Mouse (Mus musculus): ENCODE data around the gene Lamtor5. TPM values are rescaled to one million over a fixed set of nuclear protein-coding genes. Genes with fewer than 3 reads are reported as not detected.

The Lamtor5 gene
- 202 and 225 TPM in 2 replicates for polyA plus RNA-seq (2016; fragmentation: Nextera tagmentation; extraction: Ambion mirVana)

- Histone ChIP-seq H3K36me3 (peaks cover 17% of the 10 kb centered on the region), H3K9me3 (no peaks in the 10 kb centered on the region), H3K4me3 (peak within 1 kb of the TSS; percentile 90), H3K27me3 (ENCODE audit: insufficient read depth, poor library complexity, severe bottlenecking) (no peaks in the 10 kb centered on the region), H3K27ac (peak within 1 kb of the TSS; percentile 84), H3K4me1 (replicated peaks) (peaks cover 15% of the 10 kb centered on the region)
- WGBS: 3% methylated on average over 43 of the region's 43 CpGs
- DNase-seq (ENCODE audit: low spot score): peak; percentile 92
These were observed at the start of gene Lamtor5 for GRCm38 (mm10) chr3:107278479-107279269. Gene Lamtor5 (plus strand): TSS chr3:107278858.

- H3K27me3 ChIP-seq (ENCODE audit: insufficient read depth, poor library complexity, severe bottlenecking): no peaks in the 10 kb centered on the region; the same call in 1 of the 2 replicates
- no peak overlapping the region for H3K27ac ChIP-seq
- no peak overlapping the region for H3K4me3 ChIP-seq
- peaks cover 7% of the 10 kb centered on the region; the same call in 1 of the 2 replicates for H3K4me1 ChIP-seq (replicated peaks)
- DNase-seq (ENCODE audit: low spot score): no peak
- 0 out of 2 replicates have a peak, but pooled peaks cover 4% of the 10 kb centered on the region for H3K9me3 ChIP-seq
- WGBS: 81% methylated on average over 5 of the region's 5 CpGs
- no peaks in the 10 kb centered on the region for H3K36me3 ChIP-seq
These were observed 49.4 kb upstream of the Lamtor5 start for GRCm38 (mm10) chr3:107229221-107229620.

GRCm38 (mm10) chr3:107229822-107230221 lies 48.8 kb upstream of the Lamtor5 start:
- Histone ChIP-seq H3K4me1 (replicated peaks) (peaks cover 7% of the 10 kb centered on the region; the same call in 1 of the 2 replicates), H3K27ac (no peak overlapping the region), H3K36me3 (no peaks in the 10 kb centered on the region), H3K4me3 (no peak overlapping the region), H3K27me3 (ENCODE audit: insufficient read depth, poor library complexity, severe bottlenecking) (no peaks in the 10 kb centered on the region; the same call in 1 of the 2 replicates), H3K9me3 (no peaks in the 10 kb centered on the region)
- 70% methylated on average over 5 of the region's 5 CpGs for WGBS
- no peak for DNase-seq (ENCODE audit: low spot score)

GRCm38 (mm10) chr3:107230527-107230926 lies 48.1 kb upstream of the Lamtor5 start, which contains the start of gene A630076J17Rik:
Gene A630076J17Rik (plus strand): TSS chr3:107230614.
- DNase-seq (ENCODE audit: low spot score): no peak
- Histone ChIP-seq H3K9me3 (no peaks in the 10 kb centered on the region), H3K4me1 (replicated peaks) (peaks cover 7% of the 10 kb centered on the region; the same call in 1 of the 2 replicates), H3K4me3 (no peak within 1 kb of the TSS), H3K36me3 (no peaks in the 10 kb centered on the region), H3K27me3 (ENCODE audit: insufficient read depth, poor library complexity, severe bottlenecking) (no peaks in the 10 kb centered on the region; the same call in 1 of the 2 replicates), H3K27ac (no peak within 1 kb of the TSS)
- 67% methylated on average over 1 of the region's 1 CpGs for WGBS

GRCm38 (mm10) chr3:107231202-107231601 lies 47.5 kb upstream of the Lamtor5 start:
- 67% methylated on average over 4 of the region's 4 CpGs for WGBS
- H3K27ac ChIP-seq: no peak overlapping the region
- DNase-seq (ENCODE audit: low spot score): no peak
- no peaks in the 10 kb centered on the region for H3K9me3 ChIP-seq
- H3K4me1 ChIP-seq (replicated peaks): peaks cover 7% of the 10 kb centered on the region; the same call in 1 of the 2 replicates
- no peaks in the 10 kb centered on the region; the same call in 1 of the 2 replicates for H3K27me3 ChIP-seq (ENCODE audit: insufficient read depth, poor library complexity, severe bottlenecking)
- H3K4me3 ChIP-seq: no peak overlapping the region
- H3K36me3 ChIP-seq: no peaks in the 10 kb centered on the region

- Histone ChIP-seq H3K4me1 (replicated peaks) (peaks cover 13% of the 10 kb centered on the region), H3K4me3 (no peak overlapping the region), H3K36me3 (no peaks in the 10 kb centered on the region), H3K9me3 (no peaks in the 10 kb centered on the region), H3K27me3 (ENCODE audit: insufficient read depth, poor library complexity, severe bottlenecking) (no peaks in the 10 kb centered on the region; the same call in 1 of the 2 replicates), H3K27ac (peak overlapping the region; percentile 54; the same call in 1 of the 2 replicates)
- peak; percentile 81 for DNase-seq (ENCODE audit: low spot score)
- WGBS: 9% methylated on average over 11 of the region's 11 CpGs
These were observed 45.3 kb upstream of the Lamtor5 start for GRCm38 (mm10) chr3:107233351-107233813.

- WGBS: 29% methylated on average over 2 of the region's 2 CpGs
- no peak overlapping the region for H3K4me3 ChIP-seq
- DNase-seq (ENCODE audit: low spot score): no peak
These were observed 44.7 kb upstream of the Lamtor5 start for GRCm38 (mm10) chr3:107233945-107234344.

GRCm38 (mm10) chr3:107238051-107238450 lies 40.6 kb upstream of the Lamtor5 start:
- no peak overlapping the region for H3K27ac ChIP-seq
- peaks cover 19% of the 10 kb centered on the region for H3K4me1 ChIP-seq (replicated peaks)
- no peak overlapping the region for H3K4me3 ChIP-seq
- DNase-seq (ENCODE audit: low spot score): no peak
- H3K36me3 ChIP-seq: no peaks in the 10 kb centered on the region
- 32% methylated on average over 2 of the region's 2 CpGs for WGBS
- no peaks in the 10 kb centered on the region for H3K9me3 ChIP-seq
- peaks cover 21% of the 10 kb centered on the region; the same call in 1 of the 2 replicates for H3K27me3 ChIP-seq (ENCODE audit: insufficient read depth, poor library complexity, severe bottlenecking)

More at GRCm38 (mm10) chr3:107233945-107234344, 44.7 kb upstream of the Lamtor5 start:
- Histone ChIP-seq H3K27me3 (ENCODE audit: insufficient read depth, poor library complexity, severe bottlenecking) (no peaks in the 10 kb centered on the region; the same call in 1 of the 2 replicates), H3K4me1 (replicated peaks) (peaks cover 13% of the 10 kb centered on the region), H3K9me3 (no peaks in the 10 kb centered on the region), H3K36me3 (no peaks in the 10 kb centered on the region), H3K27ac (no peak overlapping the region)

- Histone ChIP-seq H3K4me3 (no peak overlapping the region), H3K4me1 (replicated peaks) (peaks cover 15% of the 10 kb centered on the region), H3K9me3 (no peaks in the 10 kb centered on the region), H3K27ac (no peak overlapping the region), H3K36me3 (no peaks in the 10 kb centered on the region), H3K27me3 (ENCODE audit: insufficient read depth, poor library complexity, severe bottlenecking) (peaks cover 21% of the 10 kb centered on the region; the same call in 1 of the 2 replicates)
- WGBS: 88% methylated on average over 8 of the region's 8 CpGs
- DNase-seq (ENCODE audit: low spot score): no peak
These were observed 40.1 kb upstream of the Lamtor5 start for GRCm38 (mm10) chr3:107238471-107238980.

- Histone ChIP-seq H3K4me3 (no peak within 1 kb of the TSS), H3K36me3 (no peaks in the 10 kb centered on the region), H3K27me3 (ENCODE audit: insufficient read depth, poor library complexity, severe bottlenecking) (peaks cover 26% of the 10 kb centered on the region; the same call in 1 of the 2 replicates), H3K9me3 (no peaks in the 10 kb centered on the region), H3K4me1 (replicated peaks) (peaks cover 15% of the 10 kb centered on the region), H3K27ac (no peak within 1 kb of the TSS)
- 93% methylated on average over 9 of the region's 9 CpGs for WGBS
- no peak for DNase-seq (ENCODE audit: low spot score)
These were observed 39.1 kb upstream of the Lamtor5 start, which contains the start of gene Prok1 for GRCm38 (mm10) chr3:107239607-107240006. Gene Prok1 (minus strand): TSS chr3:107239707.

- Histone ChIP-seq H3K4me1 (replicated peaks) (peaks cover 15% of the 10 kb centered on the region), H3K4me3 (no peak overlapping the region), H3K27ac (no peak overlapping the region), H3K36me3 (no peaks in the 10 kb centered on the region), H3K9me3 (no peaks in the 10 kb centered on the region), H3K27me3 (ENCODE audit: insufficient read depth, poor library complexity, severe bottlenecking) (peaks cover 29% of the 10 kb centered on the region; the same call in 1 of the 2 replicates)
- WGBS: 44% methylated on average over 14 of the region's 14 CpGs
- no peak for DNase-seq (ENCODE audit: low spot score)
These were observed 37.1 kb upstream of the Lamtor5 start for GRCm38 (mm10) chr3:107241389-107242094.

GRCm38 (mm10) chr3:107246876-107247275 lies 31.8 kb upstream of the Lamtor5 start:
- WGBS: 86% methylated on average over 6 of the region's 6 CpGs
- no peak for DNase-seq (ENCODE audit: low spot score)
- H3K27ac ChIP-seq: no peak overlapping the region
- no peaks in the 10 kb centered on the region for H3K36me3 ChIP-seq
- no peaks in the 10 kb centered on the region for H3K9me3 ChIP-seq
- H3K27me3 ChIP-seq (ENCODE audit: insufficient read depth, poor library complexity, severe bottlenecking): peaks cover 15% of the 10 kb centered on the region; the same call in 1 of the 2 replicates
- peaks cover 6% of the 10 kb centered on the region; the same call in 1 of the 2 replicates for H3K4me1 ChIP-seq (replicated peaks)
- no peak overlapping the region for H3K4me3 ChIP-seq

All from hindbrain, embryonic 10.5 days (tissue).